Mouse (Mus musculus): ENCODE measurements around the gene Mcm6. TPM values are rescaled to one million over a fixed set of nuclear protein-coding genes. Genes with fewer than 3 reads are reported as not detected.

The Mcm6 gene
- total and polyA plus RNA-seq, 2 experiments from 2014 or later: 58.6 to 59.0 TPM

GRCm38 (mm10) chr1:128398738-128399445, 39.4 kb upstream of the Mcm6 start:
- no peaks in the 10 kb centered on the region for H3K9me3 ChIP-seq (ENCODE audit: low read length)
- ATAC-seq: no peak
- H3K27me3 ChIP-seq (ENCODE audit: insufficient read depth, low read length): no peaks in the 10 kb centered on the region
- no peak for TF ChIP-seq CTCF (IDR thresholded peaks at IDR 0.05; ENCODE audit: low read depth)
- no peak overlapping the region for H3K4me3 ChIP-seq (ENCODE audit: low read length)
- no peaks in the 10 kb centered on the region for H3K36me3 ChIP-seq (ENCODE audit: insufficient read depth, low read length)
- DNase-seq (ENCODE audit: low spot score): no peak
- no peak overlapping the region for H3K4me2 ChIP-seq (ENCODE audit: low read depth, low read length)
- no peak overlapping the region for H3K27ac ChIP-seq
- H3K9ac ChIP-seq (replicated peaks; ENCODE audit: low read length): no peak overlapping the region
- H3K4me1 ChIP-seq (ENCODE audit: insufficient read depth, low read length): no peaks in the 10 kb centered on the region
- 82% methylated on average over 5 of the region's 5 CpGs for WGBS

DNA sequence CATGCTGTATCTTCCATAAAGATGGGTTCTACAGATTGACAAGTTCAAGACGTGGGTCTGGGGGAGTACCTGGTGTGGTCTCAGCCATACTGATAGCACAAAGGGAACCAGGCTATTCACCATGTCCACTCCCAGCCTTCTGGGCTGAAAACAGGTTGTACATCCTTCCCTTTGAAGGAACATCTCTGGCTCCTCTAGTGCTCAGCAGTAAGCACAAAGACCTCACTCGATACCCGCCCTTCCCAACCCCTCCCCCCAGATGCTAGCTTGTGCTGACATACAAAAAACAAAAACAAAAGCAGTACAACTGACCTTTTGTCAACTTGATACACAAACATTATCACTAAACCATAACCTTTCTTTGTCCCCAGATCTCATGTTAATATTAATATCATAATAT, 35.2 kb upstream of the Mcm6 start:
- WGBS: 85% methylated on average over 3 of the region's 3 CpGs
- H3K36me3 ChIP-seq (ENCODE audit: insufficient read depth, low read length): no peaks in the 10 kb centered on the region

DNA sequence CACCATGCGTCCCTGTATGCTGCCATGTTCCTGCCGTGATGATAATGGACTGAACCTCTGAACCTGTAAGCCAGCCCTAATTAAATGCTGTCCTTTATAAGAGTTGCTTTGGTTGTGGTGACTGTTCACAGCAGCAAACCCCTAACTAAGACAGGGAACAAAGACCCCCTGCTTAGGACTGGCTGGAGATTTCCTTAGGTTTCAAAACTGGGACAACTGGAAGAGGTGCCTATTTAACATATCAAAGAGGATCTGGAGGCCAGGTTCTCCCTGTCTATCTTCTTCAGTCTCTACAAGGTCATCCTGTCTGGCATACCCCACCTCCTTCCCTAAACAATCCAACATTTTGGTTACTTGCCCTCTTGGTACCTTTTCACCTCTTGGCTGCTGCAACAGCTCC, 32.9 kb upstream of the Mcm6 start:
- Histone ChIP-seq H3K36me3 (ENCODE audit: insufficient read depth, low read length) (peaks cover 4% of the 10 kb centered on the region; the same call in 1 of the 2 replicates), H3K9ac (replicated peaks; ENCODE audit: low read length) (no peak overlapping the region), H3K4me1 (ENCODE audit: insufficient read depth, low read length) (no peaks in the 10 kb centered on the region), H3K4me3 (ENCODE audit: low read length) (no peak overlapping the region), H3K9me3 (ENCODE audit: low read length) (no peaks in the 10 kb centered on the region), H3K4me2 (ENCODE audit: low read depth, low read length) (no peak overlapping the region), H3K27ac (no peak overlapping the region), H3K27me3 (ENCODE audit: insufficient read depth, low read length) (no peaks in the 10 kb centered on the region)
- ATAC-seq (no peak), DNase-seq (ENCODE audit: low spot score) (no peak)
- TF ChIP-seq CTCF (IDR thresholded peaks at IDR 0.05; ENCODE audit: low read depth): no peak
- 57% methylated on average over 2 of the region's 2 CpGs for WGBS

More for the DNA sequence above, 35.2 kb upstream of the Mcm6 start:
- no peaks in the 10 kb centered on the region for H3K4me1 ChIP-seq (ENCODE audit: insufficient read depth, low read length)
- H3K4me3 ChIP-seq (ENCODE audit: low read length): no peak overlapping the region
- ATAC-seq (no peak), DNase-seq (ENCODE audit: low spot score) (no peak)
- no peak overlapping the region for H3K27ac ChIP-seq
- no peak overlapping the region for H3K4me2 ChIP-seq (ENCODE audit: low read depth, low read length)
- no peaks in the 10 kb centered on the region for H3K9me3 ChIP-seq (ENCODE audit: low read length)
- H3K27me3 ChIP-seq (ENCODE audit: insufficient read depth, low read length): no peaks in the 10 kb centered on the region
- H3K9ac ChIP-seq (replicated peaks; ENCODE audit: low read length): no peak overlapping the region
- no peak for TF ChIP-seq CTCF (IDR thresholded peaks at IDR 0.05; ENCODE audit: low read depth)

GRCm38 (mm10) chr1:128386487-128386886, 27.0 kb upstream of the Mcm6 start:
- Histone ChIP-seq H3K4me2 (ENCODE audit: low read depth, low read length) (no peak overlapping the region), H3K4me3 (ENCODE audit: low read length) (no peak overlapping the region), H3K27me3 (ENCODE audit: insufficient read depth, low read length) (no peaks in the 10 kb centered on the region), H3K9ac (replicated peaks; ENCODE audit: low read length) (no peak overlapping the region), H3K36me3 (ENCODE audit: insufficient read depth, low read length) (peaks cover 13% of the 10 kb centered on the region; the same call in 1 of the 2 replicates), H3K27ac (no peak overlapping the region), H3K4me1 (ENCODE audit: insufficient read depth, low read length) (no peaks in the 10 kb centered on the region), H3K9me3 (ENCODE audit: low read length) (no peaks in the 10 kb centered on the region)
- ATAC-seq (no peak), DNase-seq (ENCODE audit: low spot score) (no peak)
- no peak for TF ChIP-seq CTCF (IDR thresholded peaks at IDR 0.05; ENCODE audit: low read depth)
- 97% methylated on average over 7 of the region's 7 CpGs for WGBS

DNA sequence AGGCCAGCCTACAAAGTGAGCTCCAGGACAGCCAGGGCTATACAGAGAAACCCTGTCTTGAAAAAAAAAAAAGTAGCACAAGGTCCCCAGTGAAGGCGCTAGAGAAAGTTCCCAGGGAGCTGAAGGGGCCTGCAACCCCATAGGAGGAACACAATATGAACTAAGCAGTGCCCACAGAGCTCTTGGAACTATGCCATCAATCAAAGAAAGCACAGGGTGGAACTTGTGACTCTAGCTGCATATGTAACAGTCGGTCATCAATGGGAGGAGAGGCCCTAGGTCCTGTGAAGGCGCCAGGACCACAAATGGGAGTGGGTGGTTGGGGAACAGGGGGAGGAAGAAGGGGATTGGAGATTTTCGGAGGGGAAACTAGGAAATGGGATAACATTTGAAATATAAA, 17.4 kb upstream of the Mcm6 start:
- no peak overlapping the region for H3K4me3 ChIP-seq (ENCODE audit: low read length)
- peaks cover 8% of the 10 kb centered on the region for H3K36me3 ChIP-seq (ENCODE audit: insufficient read depth, low read length)
- no peak overlapping the region for H3K27ac ChIP-seq
- H3K27me3 ChIP-seq (ENCODE audit: insufficient read depth, low read length): no peaks in the 10 kb centered on the region
- H3K4me1 ChIP-seq (ENCODE audit: insufficient read depth, low read length): no peaks in the 10 kb centered on the region
- 59% methylated on average over 4 of the region's 4 CpGs for WGBS
- H3K9ac ChIP-seq (replicated peaks; ENCODE audit: low read length): no peak overlapping the region
- ATAC-seq (no peak), DNase-seq (ENCODE audit: low spot score) (no peak)
- H3K4me2 ChIP-seq (ENCODE audit: low read depth, low read length): no peak overlapping the region
- no peak for TF ChIP-seq CTCF (IDR thresholded peaks at IDR 0.05; ENCODE audit: low read depth)
- H3K9me3 ChIP-seq (ENCODE audit: low read length): no peaks in the 10 kb centered on the region

DNA sequence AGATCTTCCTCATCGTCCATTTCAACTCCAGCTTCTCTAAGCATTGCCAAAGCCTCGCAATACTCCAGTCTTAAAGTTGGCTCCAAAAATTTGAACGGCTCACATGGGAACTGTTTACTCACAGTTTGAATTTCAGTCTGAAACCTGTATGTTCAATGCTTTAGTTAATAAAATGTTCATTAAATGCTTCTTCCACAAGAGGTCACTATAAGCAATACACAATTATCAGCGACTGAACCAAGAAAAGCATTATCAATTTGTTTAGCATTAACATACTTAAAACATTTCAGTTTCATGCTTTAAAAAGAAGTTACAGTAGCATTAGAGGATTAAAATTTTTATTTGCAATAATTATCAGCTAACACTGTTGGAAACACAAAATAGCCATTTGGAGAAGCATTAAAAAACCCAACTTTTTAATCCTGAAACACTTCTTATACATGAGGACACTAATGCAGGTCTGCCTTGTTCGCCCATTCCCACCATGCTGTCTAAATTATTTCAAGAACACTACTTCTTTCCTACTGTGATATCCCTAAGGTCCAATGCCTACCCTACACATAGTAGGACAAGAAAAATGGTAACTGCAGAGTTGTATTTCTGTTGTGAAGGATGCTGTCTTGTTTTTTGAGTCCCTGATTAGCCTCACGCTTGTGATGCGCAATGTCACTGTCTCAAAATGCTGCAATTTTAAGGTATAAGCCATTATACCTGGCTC, 12.8 kb upstream of the Mcm6 start:
- no peak for ATAC-seq
- peak; percentile 71 for TF ChIP-seq CTCF (IDR thresholded peaks at IDR 0.05; ENCODE audit: low read depth)
- no peaks in the 10 kb centered on the region for H3K27me3 ChIP-seq (ENCODE audit: insufficient read depth, low read length)
- WGBS: 62% methylated on average over 7 of the region's 7 CpGs
- H3K4me1 ChIP-seq (ENCODE audit: insufficient read depth, low read length): no peaks in the 10 kb centered on the region
- H3K9me3 ChIP-seq (ENCODE audit: low read length): no peaks in the 10 kb centered on the region
- H3K27ac ChIP-seq: no peak overlapping the region
- DNase-seq (ENCODE audit: low spot score): peak; percentile 74
- H3K4me3 ChIP-seq (ENCODE audit: low read length): no peak overlapping the region
- H3K4me2 ChIP-seq (ENCODE audit: low read depth, low read length): no peak overlapping the region
- H3K36me3 ChIP-seq (ENCODE audit: insufficient read depth, low read length): peaks cover under 1% of the 10 kb centered on the region; the same call in 1 of the 2 replicates
- H3K9ac ChIP-seq (replicated peaks; ENCODE audit: low read length): no peak overlapping the region
